Mouse (Mus musculus) adrenal gland (tissue): ENCODE measurements around the gene Trpv3.

ENCODE experiments used
- intact Hi-C: fragments of 180-260 bp; cut with DNase I; formaldehyde crosslinking; loops from one replicate; pipeline ENCODE4 v1.15.1; 2025
- long read RNA-seq, 2 experiments: library from polyadenylated mRNA; unstranded; transcript quantifications; one replicate each; pipeline ENCODE4 v2.0.0; 2020; ENCODE audit warnings: borderline replicate concordance in 1 of 2; ENCODE audit not compliant: insufficient replicate concordance in 1 of 2

Gene Trpv3
- long read RNA-seq, experiment 1, result 0 reads
- long read RNA-seq, experiment 2, result 0 reads

DNA sequence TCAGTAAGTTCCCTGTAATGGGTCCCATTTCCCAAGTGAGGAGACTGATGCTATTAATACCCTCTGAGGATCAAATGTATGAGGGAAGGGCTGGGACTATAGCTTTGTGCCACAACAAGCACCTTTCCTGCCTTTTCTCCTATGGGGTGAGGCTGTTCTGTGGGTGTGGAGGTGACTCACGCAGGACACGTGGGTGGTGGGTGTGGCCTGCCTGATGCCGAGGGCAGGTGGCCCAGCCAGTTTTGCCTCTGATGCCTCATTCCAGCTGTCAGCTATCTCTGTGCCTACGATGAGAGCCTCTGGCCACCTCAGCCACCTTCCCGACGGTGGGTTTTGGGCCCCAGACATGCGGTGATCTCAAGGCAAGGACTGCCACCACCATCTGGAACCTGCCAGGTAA lies at the start of gene Trpv3:
Trpv3 (plus strand) TSS at position 122 of the 400 bp plus-strand sequence.
- intact Hi-C loops, result no loop called here

DNA sequence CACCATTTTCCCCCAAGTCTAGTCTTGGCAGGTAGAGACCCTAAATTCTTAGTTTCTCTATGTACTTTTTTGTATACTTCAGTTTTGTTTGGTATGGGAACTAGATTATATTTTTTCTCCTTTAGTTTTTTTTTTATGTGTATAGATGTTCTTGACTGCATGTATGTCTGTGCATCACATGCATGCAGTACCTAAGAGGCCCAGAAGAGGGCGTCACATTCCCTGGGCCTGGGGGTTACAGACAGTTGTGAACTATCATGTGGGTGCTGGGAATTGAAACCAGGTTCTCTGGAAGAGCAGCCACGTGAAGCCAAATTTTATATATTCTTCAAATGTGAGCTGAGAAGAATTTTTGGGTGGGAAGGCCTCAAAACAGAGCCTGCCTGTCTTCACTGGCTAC lies 47.5 kb upstream of the Trpv3 start:
- intact Hi-C loops, result loop anchor here (10.0 kb wide), 1 partner anchor 1155 kb away; no protein-coding TSS in a partner anchor

DNA sequence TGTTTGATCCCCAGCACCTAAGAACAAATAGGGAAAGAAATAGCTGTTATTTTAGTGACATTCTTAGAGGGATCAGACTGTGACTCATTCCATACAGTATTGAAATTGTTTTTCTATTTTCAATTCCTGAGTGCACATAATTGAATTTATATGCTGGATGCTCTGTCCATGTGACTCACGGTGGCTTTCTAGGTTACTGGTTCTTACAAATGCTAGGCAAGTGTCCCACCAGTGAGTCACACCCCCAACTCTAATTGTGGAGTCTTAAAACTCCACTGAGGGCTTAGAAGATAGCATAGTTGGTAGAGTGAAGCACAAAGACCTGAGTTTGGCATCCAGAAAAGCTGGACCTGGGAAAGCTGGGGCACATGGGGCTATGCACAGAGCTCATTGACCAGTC lies 46.5 kb upstream of the Trpv3 start:
- intact Hi-C loops, result loop anchor here (10.0 kb wide), 1 partner anchor 1154 kb away; no protein-coding TSS in a partner anchor

DNA sequence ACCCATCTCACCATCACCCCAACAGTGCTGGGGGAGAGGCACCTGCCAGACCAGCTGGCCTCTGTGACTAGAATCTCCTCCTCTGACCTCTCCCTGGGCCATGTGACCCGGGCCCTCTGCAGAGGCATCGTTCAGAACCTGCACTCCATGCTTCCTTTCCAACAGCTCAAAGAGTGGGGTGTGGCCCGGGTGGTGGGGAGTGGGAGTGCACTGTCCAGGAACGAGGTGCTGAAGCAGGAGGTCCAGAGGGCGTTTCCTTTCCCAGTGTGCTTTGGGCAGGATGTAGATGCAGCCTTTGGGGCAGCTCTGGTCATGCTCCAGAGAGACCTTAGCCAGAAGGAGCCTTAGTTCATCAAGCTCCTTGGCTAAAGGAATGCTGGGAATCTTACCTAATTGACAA lies 44.3 kb upstream of the Trpv3 start:
- intact Hi-C loops, result loop anchor here (10.0 kb wide), 1 partner anchor 1152 kb away; no protein-coding TSS in a partner anchor

- intact Hi-C loops, result loop anchor here (10.0 kb wide), 1 partner anchor 1151 kb away; no protein-coding TSS in a partner anchor
Observed at GRCm38 (mm10) chr11:73223966-73224365, 43.2 kb upstream of the Trpv3 start.

DNA sequence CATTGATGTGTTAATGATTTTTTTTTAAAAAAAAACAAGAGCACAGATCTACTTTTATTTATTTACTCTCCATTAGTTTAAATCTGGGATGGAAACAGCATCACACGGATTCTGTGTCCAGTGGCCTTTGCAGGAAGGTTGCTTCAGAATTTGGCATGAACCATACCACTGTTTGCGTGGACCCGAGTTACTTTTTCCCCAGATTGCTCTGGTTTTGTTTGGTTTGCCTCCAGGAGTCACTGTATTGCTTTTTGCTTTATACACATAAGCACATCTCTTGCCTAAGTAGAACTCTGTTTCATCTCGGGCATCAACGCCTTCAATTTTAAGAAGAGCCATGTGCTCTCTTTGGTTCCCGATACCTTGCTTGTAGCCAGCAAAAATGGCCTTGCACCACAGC lies 41.3 kb upstream of the Trpv3 start:
- intact Hi-C loops, result loop anchor here (10.0 kb wide), 1 partner anchor 1149 kb away; no protein-coding TSS in a partner anchor

DNA sequence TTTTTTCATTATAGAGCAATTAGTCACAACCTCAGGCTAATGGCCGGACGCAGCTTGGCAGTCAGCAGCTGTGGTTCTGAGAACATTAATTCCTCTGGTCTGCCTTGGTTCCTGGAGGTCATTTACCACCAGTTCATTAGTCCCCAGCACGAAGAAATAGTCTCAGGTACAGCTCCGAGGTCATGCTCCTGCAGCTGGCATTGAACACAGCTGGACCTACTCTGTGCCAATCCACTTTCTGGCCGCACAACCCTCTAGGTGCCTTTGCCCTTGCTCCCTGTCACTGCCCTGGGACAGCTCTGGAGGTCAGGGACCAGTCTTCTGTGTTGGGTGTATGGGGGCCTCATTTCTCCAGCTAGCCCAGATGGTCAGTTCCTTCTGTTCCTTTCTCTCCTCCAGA lies 38.3 kb upstream of the Trpv3 start:
- intact Hi-C loops, result loop anchor here (10.0 kb wide), 1 partner anchor 1146 kb away; no protein-coding TSS in a partner anchor

DNA sequence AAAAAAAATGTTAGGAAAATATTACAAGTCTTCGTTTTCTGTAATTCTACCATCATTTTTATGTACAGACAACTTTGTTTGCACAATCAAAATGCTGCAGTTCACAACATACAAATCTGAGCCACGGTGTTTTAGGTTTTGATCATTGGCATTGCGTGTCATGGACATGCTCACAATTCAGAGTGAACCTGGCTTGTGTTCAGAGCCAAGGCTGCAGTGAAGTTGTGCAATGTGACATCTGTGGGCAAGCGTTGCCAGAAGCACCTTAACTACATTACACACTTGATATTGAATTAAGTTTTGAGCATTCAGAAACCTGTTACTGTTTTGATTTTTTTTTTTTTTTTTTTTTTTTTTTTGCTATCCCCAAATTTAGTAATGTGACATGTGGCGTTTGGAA lies 37.1 kb upstream of the Trpv3 start:
- intact Hi-C loops, result no loop called here

DNA sequence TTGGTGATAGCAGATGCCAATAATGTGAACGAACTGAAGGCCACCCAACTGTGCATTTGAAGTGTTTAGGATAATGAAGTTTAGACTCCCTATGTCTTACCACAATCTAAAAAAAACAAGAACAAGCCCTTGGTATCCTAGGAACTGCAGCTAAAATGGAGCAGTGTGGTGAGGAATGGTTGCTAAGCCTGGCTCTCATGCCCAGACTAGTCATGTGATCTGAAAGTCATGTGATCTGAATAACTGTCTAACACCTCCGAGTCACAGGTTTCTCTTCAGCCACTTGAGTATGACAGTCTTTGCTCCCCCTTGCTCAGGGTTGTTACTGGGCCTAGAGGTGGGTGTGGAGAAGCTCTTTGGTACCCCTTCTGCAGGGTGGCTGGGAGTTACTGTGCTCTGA lies 34.7 kb upstream of the Trpv3 start:
- intact Hi-C loops, result no loop called here

DNA sequence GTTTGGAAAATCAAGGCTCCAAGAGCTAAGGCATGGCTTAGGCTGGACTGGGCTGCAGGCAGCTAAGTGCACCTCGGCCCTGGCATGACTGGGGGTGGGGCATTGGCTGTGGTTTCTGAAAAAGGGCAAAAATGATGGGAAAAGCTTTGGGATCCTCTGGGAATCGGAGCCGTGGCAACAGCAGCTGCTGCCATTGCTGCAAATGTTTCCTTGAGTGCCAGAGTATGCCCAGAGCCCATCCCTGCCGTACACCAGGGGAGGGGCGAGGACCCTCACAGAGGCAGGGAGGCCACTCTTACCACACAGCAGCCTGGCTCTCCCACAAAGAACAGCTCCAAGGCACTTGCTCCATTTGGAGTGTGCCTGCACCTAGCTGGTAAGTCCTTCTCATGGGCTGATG lies 33.2 kb upstream of the Trpv3 start, which contains the start of gene Trpv1:
Trpv1 (plus strand) TSS at position 301 of the 400 bp plus-strand sequence.
- intact Hi-C loops, result no loop called here

DNA sequence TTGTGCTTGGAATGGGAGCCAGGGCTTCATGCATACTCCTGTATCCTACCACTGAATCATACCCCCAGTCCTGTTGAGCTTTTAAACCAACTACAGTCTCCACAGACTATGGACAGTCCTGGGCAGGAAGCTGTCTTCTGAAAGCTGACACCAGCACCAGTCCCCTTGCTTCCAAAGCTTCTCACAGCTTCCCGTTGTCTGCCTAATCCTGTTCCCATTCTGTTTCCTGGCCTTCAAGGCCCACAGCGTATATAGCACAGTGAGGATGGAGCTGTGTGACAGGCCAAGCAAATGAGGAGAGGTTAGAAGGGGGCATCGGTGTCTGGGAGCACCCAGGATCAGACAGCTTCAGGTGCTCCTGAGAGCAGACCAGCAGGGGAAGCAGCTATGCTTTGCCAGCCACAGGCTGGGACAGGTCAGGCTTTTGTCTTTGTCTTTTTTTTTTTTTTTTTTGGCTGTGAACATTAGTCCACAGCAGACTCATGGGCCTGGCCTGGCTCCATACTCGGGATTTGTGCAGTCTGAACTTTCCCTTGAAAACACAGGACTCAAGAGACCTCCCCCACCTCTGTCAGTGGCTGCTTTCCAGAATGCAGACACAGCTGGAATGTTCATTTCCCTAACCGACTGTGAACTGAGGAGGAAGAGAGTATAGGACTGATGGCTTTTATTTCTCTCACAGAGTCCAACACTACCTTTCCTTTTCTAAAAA lies 31.0 kb upstream of the Trpv3 start:
- intact Hi-C loops, result no loop called here

GRCm38 (mm10) chr11:73236731-73237130 lies 30.5 kb upstream of the Trpv3 start:
- intact Hi-C loops, result no loop called here

- intact Hi-C loops, result no loop called here
Observed at GRCm38 (mm10) chr11:73242199-73242598, 25.0 kb upstream of the Trpv3 start.

GRCm38 (mm10) chr11:73242777-73243176 lies 24.4 kb upstream of the Trpv3 start:
- intact Hi-C loops, result no loop called here

- intact Hi-C loops, result no loop called here
Observed at GRCm38 (mm10) chr11:73257362-73257945, 9.7 kb upstream of the Trpv3 start.

- intact Hi-C loops, result no loop called here
Observed at GRCm38 (mm10) chr11:73258664-73259063, 8.5 kb upstream of the Trpv3 start.

- intact Hi-C loops, result no loop called here
Observed at GRCm38 (mm10) chr11:73260457-73260856, 6.7 kb upstream of the Trpv3 start.

GRCm38 (mm10) chr11:73261385-73261784 lies 5.8 kb upstream of the Trpv3 start:
- intact Hi-C loops, result no loop called here

GRCm38 (mm10) chr11:73274821-73275220 lies 7.6 kb downstream of the Trpv3 start:
- intact Hi-C loops, result no loop called here

DNA sequence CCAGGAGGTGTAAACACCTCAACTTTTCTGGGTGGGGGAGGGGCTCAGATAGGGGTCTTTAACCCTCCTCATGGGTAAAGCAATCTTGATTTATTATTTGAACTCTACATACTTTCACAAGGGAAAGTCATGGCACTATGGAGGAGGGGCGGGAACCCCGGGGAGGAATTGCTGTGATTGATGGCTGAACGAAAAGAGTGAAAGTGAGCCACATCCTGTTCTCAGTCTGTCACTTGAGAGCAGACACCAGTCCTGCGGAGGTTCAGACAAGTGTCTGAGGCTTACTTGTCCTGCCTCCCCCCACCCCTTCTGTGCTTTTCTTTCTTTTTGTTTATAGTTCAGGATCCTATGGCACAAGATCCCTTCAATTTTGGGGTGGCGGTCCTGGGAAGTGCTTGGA lies 13.5 kb downstream of the Trpv3 start:
- intact Hi-C loops, result loop anchor here (5.0 kb wide), 1 partner anchor 138 kb away; no protein-coding TSS in a partner anchor

DNA sequence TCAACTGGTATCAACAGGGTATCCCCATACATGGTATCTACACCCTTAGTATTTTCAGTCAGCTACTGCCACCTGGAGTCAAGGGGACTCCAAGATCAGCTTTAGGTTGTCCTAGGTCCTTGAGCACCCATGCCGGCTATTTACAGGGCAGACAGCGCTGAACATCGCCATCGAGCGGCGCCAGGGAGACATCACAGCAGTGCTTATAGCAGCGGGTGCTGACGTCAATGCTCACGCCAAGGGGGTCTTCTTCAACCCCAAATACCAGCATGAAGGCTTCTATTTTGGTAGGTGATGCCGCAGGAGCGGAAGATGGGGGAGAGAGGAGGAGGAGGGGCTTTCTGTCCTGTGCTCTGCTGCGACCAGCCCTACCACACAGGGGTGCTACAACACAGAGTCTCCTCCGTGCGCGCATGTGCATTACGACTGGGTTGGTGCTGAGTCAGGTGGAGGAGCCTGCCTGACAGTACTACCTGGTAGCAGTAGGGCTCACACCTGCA lies 14.4 kb downstream of the Trpv3 start:
- intact Hi-C loops, result loop anchor here (5.0 kb wide), 1 partner anchor 139 kb away; no protein-coding TSS in a partner anchor

DNA sequence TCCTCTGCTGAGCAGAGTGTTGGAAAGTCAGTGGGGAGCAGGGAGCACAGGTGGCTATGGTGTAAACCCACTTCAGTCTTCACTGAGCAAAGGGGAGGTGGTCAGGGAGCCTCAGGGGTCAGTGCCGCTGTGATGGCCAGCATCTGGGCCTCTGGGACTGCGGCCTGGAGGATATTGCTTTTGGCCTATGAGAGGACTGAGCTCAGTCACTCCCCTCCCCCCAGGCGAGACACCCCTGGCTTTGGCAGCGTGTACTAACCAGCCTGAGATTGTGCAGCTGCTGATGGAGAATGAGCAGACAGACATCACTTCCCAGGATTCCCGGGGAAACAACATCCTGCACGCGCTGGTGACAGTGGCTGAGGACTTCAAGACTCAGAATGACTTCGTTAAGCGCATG lies 16.2 kb downstream of the Trpv3 start:
- intact Hi-C loops, result loop anchor here (5.0 kb wide), 1 partner anchor 141 kb away; no protein-coding TSS in a partner anchor
